Mouse (Mus musculus): ENCODE measurements at regions not wholly inside any gene's neighbourhood (a gene's known extent, or its start where the extent isn't known, plus 50 kb on each side); places are given as distances from the start of the nearest gene placed in this dataset.

- no peak for DNase-seq
These were observed 203.7 kb downstream of the Fndc1 start for GRCm38 (mm10) chr17:7623392-7623791.

GRCm38 (mm10) chr17:7621262-7621661 lies 205.8 kb downstream of the Fndc1 start:
- no peak for DNase-seq

- no peak for DNase-seq
These were observed 206.9 kb downstream of the Fndc1 start for GRCm38 (mm10) chr17:7620166-7620565.

GRCm38 (mm10) chr17:7619641-7620040 lies 207.5 kb downstream of the Fndc1 start:
- no peak for DNase-seq

- no peak for DNase-seq
These were observed 219.1 kb downstream of the Fndc1 start for GRCm38 (mm10) chr17:7608046-7608445.

- no peak for DNase-seq
These were observed 219.7 kb downstream of the Fndc1 start for GRCm38 (mm10) chr17:7607431-7607830.

GRCm38 (mm10) chr17:7604813-7605504 lies 219.7 kb upstream of the Unc93a2 start:
- no peak for DNase-seq

- DNase-seq: no peak
These were observed 218.8 kb upstream of the Unc93a2 start for GRCm38 (mm10) chr17:7604096-7604495.

- no peak for DNase-seq
These were observed 215.3 kb upstream of the Unc93a2 start for GRCm38 (mm10) chr17:7600555-7600954.

- DNase-seq: no peak
These were observed 212.2 kb upstream of the Unc93a2 start for GRCm38 (mm10) chr17:7597481-7597880.

- no peak for DNase-seq
These were observed 209.5 kb upstream of the Unc93a2 start for GRCm38 (mm10) chr17:7594801-7595200.

GRCm38 (mm10) chr17:7592491-7592890 lies 207.2 kb upstream of the Unc93a2 start:
- DNase-seq: no peak

GRCm38 (mm10) chr17:7582866-7583398 lies 197.7 kb upstream of the Unc93a2 start:
- no peak for DNase-seq

- no peak for DNase-seq
These were observed 193.8 kb upstream of the Unc93a2 start for GRCm38 (mm10) chr17:7579031-7579430.

- no peak for DNase-seq
These were observed 192.7 kb upstream of the Unc93a2 start for GRCm38 (mm10) chr17:7578003-7578402.

GRCm38 (mm10) chr17:7577227-7577626 lies 192.0 kb upstream of the Unc93a2 start:
- peak; percentile 1 for DNase-seq

GRCm38 (mm10) chr17:7571481-7571880 lies 186.2 kb upstream of the Unc93a2 start:
- no peak for DNase-seq

GRCm38 (mm10) chr17:7568482-7568881 lies 183.2 kb upstream of the Unc93a2 start:
- DNase-seq: no peak

GRCm38 (mm10) chr17:7565771-7566170 lies 180.5 kb upstream of the Unc93a2 start:
- DNase-seq: no peak

- DNase-seq: no peak
These were observed 177.7 kb upstream of the Unc93a2 start for GRCm38 (mm10) chr17:7562940-7563339.

GRCm38 (mm10) chr17:7548456-7548855 lies 163.2 kb upstream of the Unc93a2 start:
- DNase-seq: no peak

- no peak for DNase-seq
These were observed 153.3 kb upstream of the Unc93a2 start for GRCm38 (mm10) chr17:7538402-7539087.

GRCm38 (mm10) chr17:7537618-7538266 lies 152.5 kb upstream of the Unc93a2 start:
- no peak for DNase-seq

GRCm38 (mm10) chr17:7537210-7537609 lies 151.9 kb upstream of the Unc93a2 start:
- DNase-seq: no peak

Data from cerebellum, adult 11 months (tissue).